Mouse (Mus musculus) spleen, postnatal 14 days (tissue): Measurements from ENCODE around the gene Mgat1.
"Not testable (repeated sequence)": the region's sequence is repeated elsewhere in the genome, so short reads cannot be mapped to it uniquely, and the experiment has no call there.

Experiments used
- DNase-seq, 2 experiments: peaks; one replicate each; pipeline ENCODE4 v3.0.0; 2021 to 2022; ENCODE audit warnings: low spot score in 2 of 2

Gene Mgat1

GRCm38 (mm10) chr11:49243727-49244594 lies at the start of gene Mgat1:
Gene Mgat1 (plus strand): TSS chr11:49244191.
- DNase-seq, result peak; percentile 83 to 87

DNA sequence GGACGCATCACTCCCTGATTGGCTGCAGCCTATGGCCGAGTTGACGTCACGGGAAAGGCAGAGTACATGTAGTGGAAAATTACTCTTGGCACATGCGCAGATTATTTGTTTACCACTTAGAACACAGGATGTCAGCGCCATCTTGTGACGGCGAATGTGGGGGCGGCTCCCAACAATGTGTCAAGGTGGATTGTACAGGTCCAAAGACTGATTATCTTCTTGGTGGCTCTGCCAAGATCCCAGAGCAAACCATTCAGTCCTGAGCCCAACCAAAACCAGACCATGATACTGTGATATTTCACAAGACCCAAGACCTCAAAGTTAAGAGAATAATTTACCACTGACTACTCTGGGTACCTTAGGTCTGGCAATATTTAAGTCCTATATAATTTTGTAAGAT lies 49.2 kb upstream of the Mgat1 start:
- DNase-seq, result not testable (repeated sequence)

DNA sequence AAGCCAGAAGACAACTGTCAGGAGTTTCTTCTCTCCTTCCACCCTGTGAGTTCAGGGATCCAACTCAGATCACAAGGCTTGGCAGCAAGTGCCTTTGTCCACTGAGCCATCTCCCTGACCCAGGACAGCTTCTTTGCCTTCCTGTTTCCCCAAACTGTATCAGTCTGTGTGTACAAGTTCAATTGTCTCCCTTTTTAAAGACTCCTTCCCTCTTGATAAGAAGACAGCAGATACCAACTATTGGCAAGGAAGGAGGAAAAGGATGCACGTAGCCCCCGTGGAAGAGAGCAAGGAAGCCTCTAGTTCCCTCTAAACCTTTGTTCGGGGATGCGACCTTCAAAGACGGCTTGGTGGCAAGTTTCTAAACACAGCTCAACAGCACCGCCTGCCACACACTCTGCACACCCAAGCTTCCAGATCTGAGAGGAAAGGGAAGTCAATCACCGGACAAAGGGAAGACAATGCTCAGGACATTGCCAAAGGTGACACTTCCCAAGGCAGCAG lies 48.1 kb upstream of the Mgat1 start:
- DNase-seq, result no peak

- DNase-seq, result no peak
These were observed 43.3 kb upstream of the Mgat1 start for GRCm38 (mm10) chr11:49200666-49201065.

- DNase-seq, result no peak
These were observed 42.8 kb upstream of the Mgat1 start for GRCm38 (mm10) chr11:49201142-49201541.

DNA sequence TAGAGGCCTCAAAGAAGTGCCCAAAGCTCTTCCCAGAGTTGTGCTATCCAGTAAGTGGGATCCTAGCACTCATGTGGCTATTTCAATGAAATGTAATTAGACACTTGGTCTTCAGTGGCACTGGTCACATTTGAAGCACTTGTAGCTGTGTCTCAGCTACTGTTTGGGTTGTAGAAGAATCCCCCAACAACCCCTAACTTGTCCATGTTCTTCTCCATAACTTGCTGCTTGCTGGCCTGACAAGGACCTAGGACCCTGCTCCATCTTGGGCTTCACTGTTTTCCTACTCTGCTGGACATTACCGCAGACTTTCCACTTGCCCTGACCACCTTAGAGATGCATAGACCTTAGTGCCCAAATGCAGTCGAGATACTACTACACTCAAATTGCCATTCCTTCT lies 41.9 kb upstream of the Mgat1 start:
- no peak for DNase-seq

- DNase-seq, result peak; percentile 6 to 13
These were observed 41.4 kb upstream of the Mgat1 start for GRCm38 (mm10) chr11:49202523-49203061.

GRCm38 (mm10) chr11:49203129-49203768 lies 40.7 kb upstream of the Mgat1 start, which contains the start of gene Zfp62:
Gene Zfp62 (plus strand): TSS chr11:49203292.
- DNase-seq, result peak; percentile 87 to 89

DNA sequence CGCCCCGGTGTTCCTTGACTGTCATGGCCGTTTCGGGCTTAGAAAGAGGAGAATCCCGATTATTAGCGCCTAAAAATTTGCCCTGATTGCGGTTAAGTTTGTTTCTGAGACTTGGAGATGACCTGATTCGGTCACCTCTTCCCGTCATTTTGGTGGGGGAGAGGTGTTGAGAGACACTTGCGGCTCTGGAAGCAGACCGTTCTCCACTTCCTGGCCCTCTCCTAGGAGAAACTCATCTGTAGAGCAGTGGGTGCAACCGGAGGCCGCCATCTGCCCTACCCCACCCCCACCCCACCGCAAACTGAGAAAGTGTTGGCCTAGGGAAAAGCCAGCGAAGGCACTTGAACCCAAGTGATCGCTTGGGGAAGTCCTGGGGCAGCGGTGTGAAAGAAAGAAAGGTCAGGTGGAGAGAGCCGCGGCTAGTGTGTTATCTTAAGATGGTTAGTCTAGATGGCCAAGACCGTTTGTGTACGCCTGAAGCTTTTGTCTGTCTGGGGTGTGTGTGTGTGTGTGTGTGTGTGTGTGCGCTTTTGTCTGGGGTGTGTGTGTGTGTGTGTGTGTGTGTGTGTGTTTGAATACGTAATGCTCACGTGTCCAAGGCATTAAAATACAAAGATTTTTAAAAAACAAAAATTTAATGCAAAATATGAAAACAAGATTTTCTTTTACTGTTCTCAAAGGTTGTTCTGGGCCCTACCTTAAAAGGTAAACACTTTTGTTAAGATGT lies 40.1 kb upstream of the Mgat1 start:
- DNase-seq, result peak in 1 of 2 experiments; percentile 25

GRCm38 (mm10) chr11:49205080-49205590 lies 38.9 kb upstream of the Mgat1 start:
- no peak for DNase-seq

DNA sequence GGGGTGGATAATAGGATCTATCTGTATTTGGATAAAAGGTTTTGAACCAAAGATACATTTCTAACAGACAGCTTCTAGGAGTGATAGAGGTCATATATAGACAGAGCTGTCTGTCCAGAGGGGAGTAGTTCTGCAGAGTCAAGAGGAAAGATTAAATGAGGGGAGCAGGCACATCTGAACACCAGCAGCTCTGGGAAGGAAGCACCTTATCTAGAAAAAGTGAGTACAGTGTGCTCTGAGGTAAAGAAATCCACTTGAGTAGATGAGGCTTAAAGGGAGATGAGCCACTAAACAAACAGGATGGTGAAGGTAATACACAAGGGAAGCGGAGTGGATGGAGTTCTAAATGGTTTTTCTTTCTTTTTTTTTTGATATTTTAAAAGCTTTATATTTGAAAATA lies 36.5 kb upstream of the Mgat1 start:
- no peak for DNase-seq

DNA sequence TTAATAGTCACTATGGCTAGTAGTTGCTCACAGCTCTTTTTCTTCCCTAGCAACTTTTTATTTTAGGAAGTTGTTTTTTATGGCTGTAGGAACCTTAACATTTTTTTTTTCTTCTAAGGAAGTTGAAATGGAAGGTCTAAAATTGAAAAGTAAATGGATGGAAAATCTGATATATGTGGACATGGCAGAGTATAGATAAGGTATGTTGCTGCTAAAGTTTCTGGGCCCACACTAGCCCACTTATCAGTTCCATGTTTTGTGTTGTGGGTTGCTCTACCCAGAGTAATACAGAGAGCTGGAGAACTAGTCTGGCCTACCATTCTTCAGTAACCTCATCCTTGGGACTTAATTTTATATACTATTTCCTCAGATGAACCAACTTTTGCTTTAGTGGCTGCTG lies 31.4 kb upstream of the Mgat1 start:
- DNase-seq, result no peak

GRCm38 (mm10) chr11:49213505-49213904 lies 30.5 kb upstream of the Mgat1 start:
- no peak for DNase-seq

DNA sequence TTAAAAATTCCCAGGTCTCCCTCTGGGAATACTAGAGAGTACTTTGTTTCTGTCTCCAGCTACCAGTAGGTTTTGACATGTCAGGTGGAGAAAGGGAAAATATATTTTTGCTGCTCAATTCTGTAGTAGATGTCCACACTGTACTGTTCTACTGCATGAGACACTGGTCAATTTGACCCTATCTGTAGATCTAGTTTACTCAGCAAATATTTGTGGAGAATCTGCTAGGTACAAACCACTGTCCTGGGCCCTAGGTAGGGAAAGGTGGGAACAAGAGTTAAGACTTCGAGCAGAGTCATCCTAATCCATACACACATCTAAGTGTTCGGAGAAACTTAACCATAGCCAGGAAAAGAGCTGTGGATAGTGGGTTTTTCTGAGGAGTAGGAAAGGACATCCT lies 24.7 kb upstream of the Mgat1 start:
- no peak for DNase-seq

DNA sequence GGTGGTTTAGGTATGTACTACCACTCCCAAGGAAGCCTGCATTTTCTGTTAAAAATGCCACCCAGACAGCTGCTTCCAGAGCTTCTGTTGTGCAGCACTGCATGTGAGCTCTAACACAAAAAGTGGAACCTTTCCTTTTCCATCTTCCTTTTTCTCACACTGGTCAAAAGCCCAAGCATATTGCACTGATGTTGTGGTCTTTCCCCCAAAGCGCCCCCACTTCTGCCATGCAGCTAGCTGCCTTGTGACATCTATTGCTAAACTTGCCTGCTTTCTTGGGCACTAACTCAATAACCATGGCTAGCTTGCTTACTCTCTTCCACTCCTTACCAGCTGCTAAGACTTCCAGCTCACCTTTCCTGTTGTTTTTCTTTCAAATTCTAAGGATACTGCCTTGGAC lies 19.5 kb upstream of the Mgat1 start:
- no peak for DNase-seq

GRCm38 (mm10) chr11:49232781-49233180 lies 11.2 kb upstream of the Mgat1 start:
- no peak for DNase-seq

GRCm38 (mm10) chr11:49235459-49236207 lies 8.4 kb upstream of the Mgat1 start:
- no peak for DNase-seq

- no peak for DNase-seq
These were observed 7.1 kb upstream of the Mgat1 start for GRCm38 (mm10) chr11:49236891-49237290.

DNA sequence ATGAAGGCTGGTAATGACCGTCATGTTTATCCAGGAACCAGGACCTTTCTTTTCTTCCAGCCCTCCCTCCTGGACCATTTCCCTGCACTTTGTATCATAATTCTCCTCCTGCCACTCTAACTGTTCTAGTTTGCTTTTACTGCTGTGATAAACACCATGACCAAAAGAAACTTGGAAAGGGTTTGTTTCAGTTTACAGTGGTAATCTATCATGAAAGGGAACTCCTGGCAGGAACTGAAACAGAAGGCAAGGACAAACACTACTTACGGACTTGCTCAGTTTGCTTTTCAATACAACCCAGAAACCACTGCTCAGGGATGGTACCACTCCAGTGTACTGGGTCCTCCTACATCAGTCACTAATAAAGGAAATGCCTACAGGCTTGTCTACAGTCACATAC lies 6.5 kb upstream of the Mgat1 start:
- DNase-seq, result no peak

- no peak for DNase-seq
These were observed 3.7 kb upstream of the Mgat1 start for GRCm38 (mm10) chr11:49240310-49240709.

DNA sequence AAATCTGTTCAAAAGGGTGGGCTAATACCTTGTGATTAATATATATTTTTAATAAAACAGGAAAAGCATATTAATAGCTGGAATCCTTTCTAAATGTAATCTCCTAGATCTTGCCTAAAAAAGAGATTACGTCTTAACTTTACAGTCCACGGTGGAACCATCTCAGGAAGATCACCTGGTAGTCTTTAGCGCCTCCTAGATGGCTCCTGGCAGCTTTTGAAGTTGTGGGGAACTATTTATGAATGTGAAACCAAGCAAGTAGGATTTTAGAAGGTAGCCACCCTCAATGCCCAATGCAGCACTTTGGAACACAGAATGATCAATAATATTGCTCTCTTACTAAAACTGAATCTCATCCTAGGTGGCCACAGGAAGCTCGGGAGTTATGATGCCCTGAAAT lies 3.1 kb upstream of the Mgat1 start:
- no peak for DNase-seq
